ENCODE assay signal across 15 mouse cellular contexts in the genomic region with DNA sequence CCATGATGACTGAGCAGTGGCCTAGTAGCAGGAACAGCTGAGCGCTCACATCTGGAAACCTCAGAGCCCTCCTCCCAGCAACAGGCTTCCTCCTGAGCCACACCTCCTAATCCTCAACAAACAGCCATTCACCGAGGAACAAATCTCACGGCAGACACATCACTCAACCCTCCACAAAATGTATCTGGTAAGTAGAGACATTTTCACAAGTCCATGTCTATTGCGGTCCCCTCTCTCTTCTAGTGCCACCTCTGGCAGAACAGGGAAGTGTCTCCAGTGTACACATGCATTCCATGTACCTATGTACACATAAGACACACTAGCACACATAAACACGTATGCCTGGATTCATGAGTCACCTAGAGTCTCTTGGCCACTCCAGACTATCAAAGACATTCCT. TPM values are rescaled to one million over a fixed set of nuclear protein-coding genes. Genes with fewer than 3 reads are reported as not detected.
A peak's percentile ranks its signal among the peaks of the same experiment; 100 is the strongest.
DNase-seq lines count a peak whose midpoint lies in the region; ATAC-seq and TF ChIP-seq lines count a peak whose summit lies in the region.
"Had no signal": no experiment of that assay in that cellular context is flagged by ENCODE, and none has a peak within 500 bp of the region (broad histone marks: within the 10 kb centered on the region; RNA-seq: fewer than 3 reads in every experiment).

No protein-coding gene starts in this region.

- no peak overlapping the region for H3K4me2 ChIP-seq in kidney, postnatal 0 days (ENCODE audit: low read length)
- no peak overlapping the region for H3K4me2 ChIP-seq in kidney, embryonic 15.5 days
- H3K4me2 ChIP-seq in hindbrain, embryonic 14.5 days (replicated peaks) = no peak overlapping the region
- H3K4me2 ChIP-seq: heart, embryonic 15.5 days; liver, embryonic 15.5 days; midbrain, embryonic 11.5 days had no signal

- H3K4me3 ChIP-seq in kidney, postnatal 0 days (replicated peaks; ENCODE audit: low read depth, low read length) = no peak overlapping the region
- no peak overlapping the region for H3K4me3 ChIP-seq in kidney, embryonic 15.5 days (replicated peaks)
- H3K4me3 ChIP-seq in E14TG2a.4 (replicated peaks; ENCODE audit: low read length) = no peak overlapping the region
- no peak overlapping the region for H3K4me3 ChIP-seq in hindbrain, embryonic 14.5 days (replicated peaks; ENCODE audit: low read length)
- H3K4me3 ChIP-seq: heart, embryonic 15.5 days; liver, embryonic 15.5 days had no signal

- no peak for ATAC-seq in kidney, postnatal 0 days (replicated peaks; ENCODE audit: low FRiP score, low read depth)
- no peak for ATAC-seq in kidney, embryonic 15.5 days (replicated peaks; ENCODE audit: low FRiP score)
- ATAC-seq in granulocyte monocyte progenitor cell, adult 5-6 weeks (replicated peaks; ENCODE audit: poor library complexity, severe bottlenecking) = 0 out of 2 replicates have a peak, but pooled peaks have one; percentile 41
- ATAC-seq in hindbrain, embryonic 14.5 days (ENCODE audit: low FRiP score) = no peak
- ATAC-seq: activated CD4-positive, CD25-positive, alpha-beta regulatory T cell, adult 4 months had no signal

- H3K9me3 ChIP-seq in kidney, postnatal 0 days (replicated peaks; ENCODE audit: low read length) = no peaks in the 10 kb centered on the region
- no peaks in the 10 kb centered on the region for H3K9me3 ChIP-seq in kidney, embryonic 15.5 days (replicated peaks)
- H3K9me3 ChIP-seq in E14TG2a.4 (ENCODE audit: low read length) = no peaks in the 10 kb centered on the region
- H3K9me3 ChIP-seq in hindbrain, embryonic 14.5 days (ENCODE audit: control insufficient read depth, low read length) = no peaks in the 10 kb centered on the region
- H3K9me3 ChIP-seq: heart, embryonic 15.5 days; liver, embryonic 15.5 days had no signal

- H3K4me1 ChIP-seq in kidney, postnatal 0 days (replicated peaks; ENCODE audit: insufficient read depth, low read length) = no peaks in the 10 kb centered on the region
- peaks cover 7% of the 10 kb centered on the region for H3K4me1 ChIP-seq in kidney, embryonic 15.5 days
- H3K4me1 ChIP-seq in E14TG2a.4 (replicated peaks; ENCODE audit: low read depth, low read length) = peaks cover 20% of the 10 kb centered on the region
- peaks cover 11% of the 10 kb centered on the region for H3K4me1 ChIP-seq in hindbrain, embryonic 14.5 days (replicated peaks; ENCODE audit: control insufficient read depth, insufficient read depth, low read length)

- no peaks in the 10 kb centered on the region for H3K36me3 ChIP-seq in kidney, postnatal 0 days (ENCODE audit: insufficient read depth, low read length)
- no peaks in the 10 kb centered on the region for H3K36me3 ChIP-seq in kidney, embryonic 15.5 days
- no peaks in the 10 kb centered on the region for H3K36me3 ChIP-seq in E14TG2a.4 (ENCODE audit: insufficient read depth, low read length)
- no peaks in the 10 kb centered on the region for H3K36me3 ChIP-seq in hindbrain, embryonic 14.5 days (replicated peaks; ENCODE audit: control insufficient read depth, insufficient read depth)
- H3K36me3 ChIP-seq: heart, embryonic 15.5 days; liver, embryonic 15.5 days had no signal

- peak; percentile 43; the same call in 1 of the 2 replicates for TF ChIP-seq CTCF in kidney, postnatal 0 days (IDR thresholded peaks at IDR 0.05; ENCODE audit: low read depth)
- TF ChIP-seq CTCF in E14TG2a.4 (conservative IDR thresholded peaks at IDR 0.05; ENCODE audit: low read length) = peak; percentile 61

- DNase-seq in kidney, postnatal 0 days (ENCODE audit: low spot score) = no peak
- DNase-seq in A20 (ENCODE audit: low read depth, low spot score) = peak; percentile 44
- DNase-seq in ovary, postnatal 10 days (ENCODE audit: low spot score) = no peak
- DNase-seq in spleen, adult 12 weeks (ENCODE audit: low spot score) = no peak
- no peak for DNase-seq in hindbrain, embryonic 14.5 days (ENCODE audit: low spot score)
- DNase-seq: kidney, adult 18-20 months had no signal

- H3K27ac ChIP-seq in kidney, postnatal 0 days = no peak overlapping the region
- no peak overlapping the region for H3K27ac ChIP-seq in kidney, embryonic 15.5 days
- H3K27ac ChIP-seq in hindbrain, embryonic 14.5 days = no peak overlapping the region
- H3K27ac ChIP-seq: heart, embryonic 15.5 days; liver, embryonic 15.5 days had no signal

- no peak overlapping the region for H3K9ac ChIP-seq in kidney, postnatal 0 days (ENCODE audit: low read depth, low read length)
- no peak overlapping the region for H3K9ac ChIP-seq in kidney, embryonic 15.5 days
- no peak overlapping the region for H3K9ac ChIP-seq in hindbrain, embryonic 14.5 days
- H3K9ac ChIP-seq: heart, embryonic 15.5 days; liver, embryonic 15.5 days had no signal

- 77% methylated on average over 5 of the region's 5 CpGs for WGBS in kidney, postnatal 0 days
- WGBS in kidney, embryonic 15.5 days = 73% methylated on average over 5 of the region's 5 CpGs
- WGBS in hindbrain, embryonic 14.5 days = 76% methylated on average over 5 of the region's 5 CpGs

- H3K27me3 ChIP-seq in kidney, postnatal 0 days (ENCODE audit: insufficient read depth, low read length) = no peaks in the 10 kb centered on the region
- peaks cover 24% of the 10 kb centered on the region for H3K27me3 ChIP-seq in kidney, embryonic 15.5 days
- peaks cover 31% of the 10 kb centered on the region for H3K27me3 ChIP-seq in E14TG2a.4 (ENCODE audit: insufficient read depth, low read length)
- H3K27me3 ChIP-seq in hindbrain, embryonic 14.5 days (ENCODE audit: control insufficient read depth, insufficient read depth, low read length) = no peaks in the 10 kb centered on the region

RNA-seq across cellular contexts. Expression of a gene that starts 2.2 kb away (rescaled TPM):
- not detected in 2 replicates for polyA plus RNA-seq in kidney, postnatal 0 days (2015; fragmentation: Nextera tagmentation; extraction: Ambion mirVana)
- 0.40 and 1.8 TPM in 2 replicates for polyA plus RNA-seq in kidney, embryonic 15.5 days (2015; fragmentation: Nextera tagmentation; extraction: Ambion mirVana)
- total RNA-seq in granulocyte monocyte progenitor cell, adult 5-6 weeks (2014; fragmentation: Nextera tagmentation) = not detected in 2 replicates
- total RNA-seq in granulocyte monocyte progenitor cell, adult 5-6 weeks (2017) = not detected in 2 replicates
- polyA plus RNA-seq in hindbrain, embryonic 14.5 days (2014; fragmentation: Nextera tagmentation; extraction: Ambion mirVana) = 195 and 204 TPM in 2 replicates
- polyA plus RNA-seq: activated CD4-positive, CD25-positive, alpha-beta regulatory T cell, adult 4 months had no signal

RNA-seq across cellular contexts. Expression of a gene that starts 17.8 kb away (rescaled TPM):
- 463 and 480 TPM in 2 replicates for polyA plus RNA-seq in kidney, postnatal 0 days (2015; fragmentation: Nextera tagmentation; extraction: Ambion mirVana)
- polyA plus RNA-seq in kidney, embryonic 15.5 days (2015; fragmentation: Nextera tagmentation; extraction: Ambion mirVana) = 337 and 348 TPM in 2 replicates
- total RNA-seq in granulocyte monocyte progenitor cell, adult 5-6 weeks (2014; fragmentation: Nextera tagmentation) = 335 and 473 TPM in 2 replicates
- total RNA-seq in granulocyte monocyte progenitor cell, adult 5-6 weeks (2017) = 226 and 299 TPM in 2 replicates
- polyA plus RNA-seq in hindbrain, embryonic 14.5 days (2014; fragmentation: Nextera tagmentation; extraction: Ambion mirVana) = 593 and 621 TPM in 2 replicates

RNA-seq across cellular contexts. Expression of a gene that starts 18.1 kb away (rescaled TPM):
- polyA plus RNA-seq in kidney, postnatal 0 days (2015; fragmentation: Nextera tagmentation; extraction: Ambion mirVana) = 0.20 TPM in 1 of 2 replicates, not detected in the other
- polyA plus RNA-seq in kidney, embryonic 15.5 days (2015; fragmentation: Nextera tagmentation; extraction: Ambion mirVana) = 0.45 TPM in 1 of 2 replicates, not detected in the other
- not detected in 2 replicates for total RNA-seq in granulocyte monocyte progenitor cell, adult 5-6 weeks (2014; fragmentation: Nextera tagmentation)
- not detected in 2 replicates for total RNA-seq in granulocyte monocyte progenitor cell, adult 5-6 weeks (2017)
- not detected in 2 replicates for polyA plus RNA-seq in hindbrain, embryonic 14.5 days (2014; fragmentation: Nextera tagmentation; extraction: Ambion mirVana)
- polyA plus RNA-seq: activated CD4-positive, CD25-positive, alpha-beta regulatory T cell, adult 4 months; heart, embryonic 15.5 days; neural tube, embryonic 14.5 days; small intestine, adult 2 months had no signal

RNA-seq across cellular contexts. Expression of a gene that starts 18.5 kb away (rescaled TPM):
- 0.13 TPM in 2 replicates for polyA plus RNA-seq in kidney, postnatal 0 days (2015; fragmentation: Nextera tagmentation; extraction: Ambion mirVana)
- polyA plus RNA-seq in kidney, embryonic 15.5 days (2015; fragmentation: Nextera tagmentation; extraction: Ambion mirVana) = 0.42 and 0.99 TPM in 2 replicates
- 5.8 and 20.3 TPM in 2 replicates for total RNA-seq in granulocyte monocyte progenitor cell, adult 5-6 weeks (2014; fragmentation: Nextera tagmentation)
- 7.5 and 10.2 TPM in 2 replicates for total RNA-seq in granulocyte monocyte progenitor cell, adult 5-6 weeks (2017)
- 5.3 and 5.6 TPM in 2 replicates for polyA plus RNA-seq in hindbrain, embryonic 14.5 days (2014; fragmentation: Nextera tagmentation; extraction: Ambion mirVana)

RNA-seq across cellular contexts. Expression of a gene that starts 32.8 kb away (rescaled TPM):
- 9.3 and 10.3 TPM in 2 replicates for polyA plus RNA-seq in kidney, postnatal 0 days (2015; fragmentation: Nextera tagmentation; extraction: Ambion mirVana)
- 13.2 and 14.7 TPM in 2 replicates for polyA plus RNA-seq in kidney, embryonic 15.5 days (2015; fragmentation: Nextera tagmentation; extraction: Ambion mirVana)
- 21.0 and 21.7 TPM in 2 replicates for total RNA-seq in granulocyte monocyte progenitor cell, adult 5-6 weeks (2014; fragmentation: Nextera tagmentation)
- 5.2 and 7.7 TPM in 2 replicates for total RNA-seq in granulocyte monocyte progenitor cell, adult 5-6 weeks (2017)
- polyA plus RNA-seq in hindbrain, embryonic 14.5 days (2014; fragmentation: Nextera tagmentation; extraction: Ambion mirVana) = 14.2 and 16.0 TPM in 2 replicates

Comparison
In these comparisons a context has a peak if more than half of its experiments do, and no peak if none do; other contexts are left out.
1. RNA of a gene that starts 2.2 kb away (polyA plus RNA-seq): 195 to 204 TPM in hindbrain, embryonic 14.5 days; 0.40 to 1.8 TPM in kidney, embryonic 15.5 days and not detected in kidney, postnatal 0 days; every median in the first group is over 10 times any median in the second.